Comparison of ENCODE assay signal across 13 mouse cellular contexts in genomic region chr14:7943801-7944135, GRCm38 (mm10). TPM values are rescaled to one million over a fixed set of nuclear protein-coding genes. Genes with fewer than 3 reads are reported as not detected.
DNase-seq lines count a peak whose midpoint lies in the region; ATAC-seq lines count a peak whose summit lies in the region.
"Had no signal": no experiment of that assay in that cellular context is flagged by ENCODE, and none has a peak within 500 bp of the region (broad histone marks: within the 10 kb centered on the region; RNA-seq: fewer than 3 reads in every experiment).

No protein-coding gene starts in this region.

- no peak overlapping the region for H3K4me2 ChIP-seq in hindbrain, embryonic 15.5 days
- H3K4me2 ChIP-seq in hindbrain, embryonic 12.5 days (replicated peaks), result no peak overlapping the region
- H3K4me2 ChIP-seq in limb, embryonic 13.5 days (replicated peaks), result no peak overlapping the region
- H3K4me2 ChIP-seq: liver, embryonic 12.5 days had no signal

- H3K27me3 ChIP-seq in hindbrain, embryonic 15.5 days, result no peaks in the 10 kb centered on the region
- no peaks in the 10 kb centered on the region for H3K27me3 ChIP-seq in hindbrain, embryonic 12.5 days
- no peaks in the 10 kb centered on the region for H3K27me3 ChIP-seq in limb, embryonic 13.5 days
- H3K27me3 ChIP-seq: liver, embryonic 12.5 days had no signal

- WGBS in hindbrain, embryonic 15.5 days, result 68% methylated on average over 3 of the region's 3 CpGs
- WGBS in hindbrain, embryonic 12.5 days, result 83% methylated on average over 3 of the region's 3 CpGs
- WGBS in limb, embryonic 13.5 days, result 73% methylated on average over 3 of the region's 3 CpGs

- H3K9me3 ChIP-seq in hindbrain, embryonic 15.5 days, result no peaks in the 10 kb centered on the region
- H3K9me3 ChIP-seq in hindbrain, embryonic 12.5 days (replicated peaks), result no peaks in the 10 kb centered on the region
- no peaks in the 10 kb centered on the region for H3K9me3 ChIP-seq in limb, embryonic 13.5 days
- H3K9me3 ChIP-seq: liver, embryonic 12.5 days; midbrain, embryonic 10.5 days had no signal

- H3K27ac ChIP-seq in hindbrain, embryonic 15.5 days (replicated peaks), result peak overlapping the region; percentile 16; the same call in 1 of the 2 replicates
- no peak overlapping the region for H3K27ac ChIP-seq in hindbrain, embryonic 12.5 days
- peak overlapping the region; percentile 34; the same call in 1 of the 2 replicates for H3K27ac ChIP-seq in limb, embryonic 13.5 days

- intact Hi-C loops in left cerebral cortex, postnatal 14 days (cut with DNase I), result loop anchor here (5.0 to 10.0 kb wide), 2 partner anchors 49 to 126 kb away; partner anchors contain the start of gene Flnb

- no peak overlapping the region for H3K4me3 ChIP-seq in hindbrain, embryonic 15.5 days
- no peak overlapping the region for H3K4me3 ChIP-seq in hindbrain, embryonic 12.5 days
- no peak overlapping the region for H3K4me3 ChIP-seq in limb, embryonic 13.5 days
- H3K4me3 ChIP-seq: liver, embryonic 12.5 days; midbrain, embryonic 10.5 days had no signal

- peak; percentile 46 for DNase-seq in adrenal gland, postnatal 10 days
- no peak for DNase-seq in adrenal gland, adult 18-20 months (ENCODE audit: low spot score in 2 of 2)
- DNase-seq in adipocyte (ENCODE audit: low spot score), result peak; percentile 53
- DNase-seq in layer of hippocampus, adult 8-10 months (ENCODE audit: low spot score in 2 of 2), result no peak
- no peak for DNase-seq in left cerebral cortex, postnatal 14 days (ENCODE audit: low spot score in 2 of 2)
- DNase-seq: forebrain, postnatal 0 days had no signal

- H3K4me1 ChIP-seq in hindbrain, embryonic 15.5 days (replicated peaks), result peaks cover 12% of the 10 kb centered on the region
- no peaks in the 10 kb centered on the region for H3K4me1 ChIP-seq in hindbrain, embryonic 12.5 days
- peaks cover 57% of the 10 kb centered on the region for H3K4me1 ChIP-seq in limb, embryonic 13.5 days

- H3K9ac ChIP-seq in hindbrain, embryonic 15.5 days, result no peak overlapping the region
- no peak overlapping the region for H3K9ac ChIP-seq in hindbrain, embryonic 12.5 days
- no peak overlapping the region for H3K9ac ChIP-seq in limb, embryonic 13.5 days
- H3K9ac ChIP-seq: forebrain, postnatal 0 days; liver, embryonic 12.5 days had no signal

- ATAC-seq in hindbrain, embryonic 15.5 days (ENCODE audit: low FRiP score, low read depth), result no peak
- ATAC-seq in hindbrain, embryonic 12.5 days (ENCODE audit: low FRiP score), result no peak
- ATAC-seq in limb, embryonic 13.5 days (ENCODE audit: low FRiP score, low read depth), result no peak
- ATAC-seq: liver, embryonic 12.5 days had no signal

- H3K36me3 ChIP-seq in hindbrain, embryonic 15.5 days, result peaks cover 59% of the 10 kb centered on the region
- H3K36me3 ChIP-seq in hindbrain, embryonic 12.5 days, result peaks cover 49% of the 10 kb centered on the region
- H3K36me3 ChIP-seq in limb, embryonic 13.5 days, result peaks cover 90% of the 10 kb centered on the region

RNA-seq across cellular contexts. Expression of gene Gm45521, which starts 13.3 kb away (rescaled TPM):
- total RNA-seq in adrenal gland, postnatal 10 days (2021), result not detected
- total RNA-seq in adrenal gland, adult 18-20 months (2021), result not detected
- not detected in 2 replicates for polyA plus RNA-seq in hindbrain, embryonic 15.5 days (2015; fragmentation: Nextera tagmentation; extraction: Ambion mirVana)
- polyA plus RNA-seq in hindbrain, embryonic 12.5 days (2016; fragmentation: Nextera tagmentation; extraction: Ambion mirVana), result 0.67 TPM in 1 of 2 replicates, not detected in the other
- not detected in 2 replicates for polyA plus RNA-seq in limb, embryonic 13.5 days (2015; fragmentation: Nextera tagmentation; extraction: Ambion mirVana)
- under 1 TPM in 1 of 4 experiments, not detected in 3; 0.71 TPM for total RNA-seq in layer of hippocampus, adult 8-10 months (2022)
- not detected for total RNA-seq in left cerebral cortex, postnatal 14 days (2021)
- total RNA-seq: forebrain, postnatal 0 days had no signal
- polyA plus RNA-seq: forebrain, postnatal 0 days; heart, postnatal 0 days; liver, embryonic 12.5 days; spleen, adult 2 months had no signal

RNA-seq across cellular contexts. Expression of gene Dnase1l3, which starts 50.6 kb away (rescaled TPM):
- 1 to 10 TPM; 4.2 to 7.8 TPM for total RNA-seq in adrenal gland, postnatal 10 days (2021)
- under 1 TPM; 0.45 to 0.70 TPM for total RNA-seq in adrenal gland, adult 18-20 months (2021)
- polyA plus RNA-seq in hindbrain, embryonic 15.5 days (2015; fragmentation: Nextera tagmentation; extraction: Ambion mirVana), result 0.04 and 0.12 TPM in 2 replicates
- polyA plus RNA-seq in hindbrain, embryonic 12.5 days (2016; fragmentation: Nextera tagmentation; extraction: Ambion mirVana), result 0.08 TPM in 1 of 2 replicates, not detected in the other
- polyA plus RNA-seq in limb, embryonic 13.5 days (2015; fragmentation: Nextera tagmentation; extraction: Ambion mirVana), result 0.10 and 0.17 TPM in 2 replicates
- total RNA-seq in layer of hippocampus, adult 8-10 months (2022), result not detected
- not detected for total RNA-seq in left cerebral cortex, postnatal 14 days (2021)
- total RNA-seq: forebrain, postnatal 0 days had no signal
- polyA plus RNA-seq: midbrain, embryonic 10.5 days had no signal

RNA-seq across cellular contexts. Expression of gene Abhd6, which starts 58.9 kb away (rescaled TPM):
- total RNA-seq in adrenal gland, postnatal 10 days (2021), result 10 to 100 TPM; 39.2 to 40.2 TPM
- 10 to 100 TPM; 51.9 to 92.9 TPM for total RNA-seq in adrenal gland, adult 18-20 months (2021)
- polyA plus RNA-seq in hindbrain, embryonic 15.5 days (2015; fragmentation: Nextera tagmentation; extraction: Ambion mirVana), result 34.5 and 36.1 TPM in 2 replicates
- 19.5 and 19.6 TPM in 2 replicates for polyA plus RNA-seq in hindbrain, embryonic 12.5 days (2016; fragmentation: Nextera tagmentation; extraction: Ambion mirVana)
- polyA plus RNA-seq in limb, embryonic 13.5 days (2015; fragmentation: Nextera tagmentation; extraction: Ambion mirVana), result 19.8 and 23.1 TPM in 2 replicates
- total RNA-seq in layer of hippocampus, adult 8-10 months (2022), result 10 to 100 TPM; 59.0 to 78.0 (median 67.0) TPM
- total RNA-seq in left cerebral cortex, postnatal 14 days (2021), result 10 to 100 TPM; 64.7 to 70.0 TPM

Comparison
In these comparisons a context has a peak if more than half of its experiments do, and no peak if none do; other contexts are left out.
1. DNase-seq: peak in adrenal gland, postnatal 10 days (single experiment) and adipocyte (single experiment); none in adrenal gland, adult 18-20 months (0 of 2), layer of hippocampus, adult 8-10 months (0 of 2) and left cerebral cortex, postnatal 14 days (0 of 2).